Mouse (Mus musculus): ENCODE measurements around the gene Orai3. TPM values are rescaled to one million over a fixed set of nuclear protein-coding genes. Genes with fewer than 3 reads are reported as not detected.

Gene Orai3
- polyA plus RNA-seq, 1 experiment, result 44.2 TPM

- Histone ChIP-seq H3K4me1 (ENCODE audit: control insufficient read depth, insufficient read depth, low read length) (peaks cover 6% of the 10 kb centered on the region; the same call in 1 of the 2 replicates), H3K27ac (ENCODE audit: insufficient read depth, low read depth, low read length) (no peak overlapping the region), H3K4me3 (ENCODE audit: insufficient read depth, low read length) (no peak overlapping the region)
- no peak for TF ChIP-seq CTCF (IDR thresholded peaks at IDR 0.05; ENCODE audit: low read depth, low read length)
- no peak for TF ChIP-seq POLR2A (IDR thresholded peaks at IDR 0.05; ENCODE audit: borderline replicate concordance, low read depth, low read length)
Measured at GRCm38 (mm10) chr7:127820836-127821509, 51.4 kb downstream of the Orai3 start.

- no peak for TF ChIP-seq POLR2A (IDR thresholded peaks at IDR 0.05; ENCODE audit: borderline replicate concordance, low read depth, low read length)
- no peak for TF ChIP-seq CTCF (IDR thresholded peaks at IDR 0.05; ENCODE audit: low read depth, low read length)
- Histone ChIP-seq H3K4me1 (ENCODE audit: control insufficient read depth, insufficient read depth, low read length) (peaks cover 6% of the 10 kb centered on the region; the same call in 1 of the 2 replicates), H3K27ac (ENCODE audit: insufficient read depth, low read depth, low read length) (no peak overlapping the region), H3K4me3 (ENCODE audit: insufficient read depth, low read length) (no peak overlapping the region)
Measured at GRCm38 (mm10) chr7:127822494-127822893, 52.9 kb downstream of the Orai3 start.

- H3K4me3 ChIP-seq (ENCODE audit: insufficient read depth, low read length), result no peak overlapping the region
- H3K4me1 ChIP-seq (ENCODE audit: control insufficient read depth, insufficient read depth, low read length), result peaks cover 6% of the 10 kb centered on the region; the same call in 1 of the 2 replicates
- no peak for TF ChIP-seq CTCF (IDR thresholded peaks at IDR 0.05; ENCODE audit: low read depth, low read length)
- H3K27ac ChIP-seq (ENCODE audit: insufficient read depth, low read depth, low read length), result no peak overlapping the region
Measured at GRCm38 (mm10) chr7:127823236-127824171, 53.9 kb downstream of the Orai3 start.

- no peak within 1 kb of the TSS for H3K4me3 ChIP-seq (ENCODE audit: insufficient read depth, low read length)
- no peak for TF ChIP-seq POLR2A (IDR thresholded peaks at IDR 0.05; ENCODE audit: borderline replicate concordance, low read depth, low read length)
- H3K4me1 ChIP-seq (ENCODE audit: control insufficient read depth, insufficient read depth, low read length), result peaks cover 6% of the 10 kb centered on the region; the same call in 1 of the 2 replicates
- no peak within 1 kb of the TSS for H3K27ac ChIP-seq (ENCODE audit: insufficient read depth, low read depth, low read length)
Measured at GRCm38 (mm10) chr7:127824176-127824871, 54.7 kb downstream of the Orai3 start, which contains the start of the genes Stx4a and Stx1b. TSS of gene Stx4a (plus strand) at chr7:127824294. TSS of gene Stx1b (minus strand) at chr7:127824549.

Other genes starting within 250 kb of the Orai3 start
- 3.4 and 10.8 TPM in 2 replicates for gene Tmem265, start 208.4 kb upstream of the Orai3 start, polyA plus RNA-seq (2012; ENCODE audit: insufficient read depth, insufficient read length, missing spikeins)
- 64.7 and 68.4 TPM in 2 replicates for gene Phkg2, start 196.5 kb upstream of the Orai3 start, polyA plus RNA-seq (2012; ENCODE audit: insufficient read depth, insufficient read length, missing spikeins)
- 2.7 and 2.9 TPM in 2 replicates for gene Ccdc189, start 181.2 kb upstream of the Orai3 start, polyA plus RNA-seq (2012; ENCODE audit: insufficient read depth, insufficient read length, missing spikeins)
- gene Rnf40, start 181.0 kb upstream of the Orai3 start, polyA plus RNA-seq (2012; ENCODE audit: insufficient read depth, insufficient read length, missing spikeins), result 42.3 and 44.5 TPM in 2 replicates
- 11.2 and 11.4 TPM in 2 replicates for gene Zfp629, start 154.0 kb upstream of the Orai3 start, polyA plus RNA-seq (2012; ENCODE audit: insufficient read depth, insufficient read length, missing spikeins)
- gene Bcl7c, start 60.9 kb upstream of the Orai3 start, polyA plus RNA-seq (2012; ENCODE audit: insufficient read depth, insufficient read length, missing spikeins), result 30.4 and 40.0 TPM in 2 replicates
- gene Ctf1, start 57.1 kb upstream of the Orai3 start, polyA plus RNA-seq (2012; ENCODE audit: insufficient read depth, insufficient read length, missing spikeins), result not detected in 2 replicates
- not detected in 2 replicates for gene Ctf2, start 37.6 kb upstream of the Orai3 start, polyA plus RNA-seq (2012; ENCODE audit: insufficient read depth, insufficient read length, missing spikeins)
- gene Fbxl19, start 25.3 kb upstream of the Orai3 start, polyA plus RNA-seq (2012; ENCODE audit: insufficient read depth, insufficient read length, missing spikeins), result 11.9 and 16.5 TPM in 2 replicates
- gene Setd1a, start 6.9 kb downstream of the Orai3 start, polyA plus RNA-seq (2012; ENCODE audit: insufficient read depth, insufficient read length, missing spikeins), result 28.2 and 30.1 TPM in 2 replicates
- not detected in 2 replicates for gene Gm49388, start 15.8 kb downstream of the Orai3 start, polyA plus RNA-seq (2012; ENCODE audit: insufficient read depth, insufficient read length, missing spikeins)
- 43.4 and 47.9 TPM in 2 replicates for gene Hsd3b7, start 30.8 kb downstream of the Orai3 start, polyA plus RNA-seq (2012; ENCODE audit: insufficient read depth, insufficient read length, missing spikeins)
- 152 and 168 TPM in 2 replicates for gene Stx4a, start 54.5 kb downstream of the Orai3 start, polyA plus RNA-seq (2012; ENCODE audit: insufficient read depth, insufficient read length, missing spikeins)
- gene Stx1b, start 54.7 kb downstream of the Orai3 start, polyA plus RNA-seq (2012; ENCODE audit: insufficient read depth, insufficient read length, missing spikeins), result not detected in 2 replicates
- gene Zfp646, start 106.4 kb downstream of the Orai3 start, polyA plus RNA-seq (2012; ENCODE audit: insufficient read depth, insufficient read length, missing spikeins), result 14.7 and 16.7 TPM in 2 replicates
- gene Zfp668, start 107.0 kb downstream of the Orai3 start, polyA plus RNA-seq (2012; ENCODE audit: insufficient read depth, insufficient read length, missing spikeins), result 8.0 and 9.8 TPM in 2 replicates
- gene Prss53, start 121.2 kb downstream of the Orai3 start, polyA plus RNA-seq (2012; ENCODE audit: insufficient read depth, insufficient read length, missing spikeins), result 0.86 and 1.0 TPM in 2 replicates
- not detected in 2 replicates for gene Gm21974, start 125.6 kb downstream of the Orai3 start, polyA plus RNA-seq (2012; ENCODE audit: insufficient read depth, insufficient read length, missing spikeins)
- 93.3 and 116 TPM in 2 replicates for gene Vkorc1, start 125.8 kb downstream of the Orai3 start, polyA plus RNA-seq (2012; ENCODE audit: insufficient read depth, insufficient read length, missing spikeins)
- 50.9 and 73.8 TPM in 2 replicates for gene Bckdk, start 134.3 kb downstream of the Orai3 start, polyA plus RNA-seq (2012; ENCODE audit: insufficient read depth, insufficient read length, missing spikeins)
- gene Kat8, start 142.7 kb downstream of the Orai3 start, polyA plus RNA-seq (2012; ENCODE audit: insufficient read depth, insufficient read length, missing spikeins), result 23.7 and 29.1 TPM in 2 replicates
- gene Prss8, start 160.3 kb downstream of the Orai3 start, polyA plus RNA-seq (2012; ENCODE audit: insufficient read depth, insufficient read length, missing spikeins), result not detected in 2 replicates
- 1.7 and 2.6 TPM in 2 replicates for gene Prss36, start 176.9 kb downstream of the Orai3 start, polyA plus RNA-seq (2012; ENCODE audit: insufficient read depth, insufficient read length, missing spikeins)
- 318 and 323 TPM in 2 replicates for gene Fus, start 197.6 kb downstream of the Orai3 start, polyA plus RNA-seq (2012; ENCODE audit: insufficient read depth, insufficient read length, missing spikeins)
- 126 and 140 TPM in 2 replicates for gene Pycard, start 224.1 kb downstream of the Orai3 start, polyA plus RNA-seq (2012; ENCODE audit: insufficient read depth, insufficient read length, missing spikeins)
- gene Trim72, start 234.1 kb downstream of the Orai3 start, polyA plus RNA-seq (2012; ENCODE audit: insufficient read depth, insufficient read length, missing spikeins), result not detected in 2 replicates